In the genomic region with DNA sequence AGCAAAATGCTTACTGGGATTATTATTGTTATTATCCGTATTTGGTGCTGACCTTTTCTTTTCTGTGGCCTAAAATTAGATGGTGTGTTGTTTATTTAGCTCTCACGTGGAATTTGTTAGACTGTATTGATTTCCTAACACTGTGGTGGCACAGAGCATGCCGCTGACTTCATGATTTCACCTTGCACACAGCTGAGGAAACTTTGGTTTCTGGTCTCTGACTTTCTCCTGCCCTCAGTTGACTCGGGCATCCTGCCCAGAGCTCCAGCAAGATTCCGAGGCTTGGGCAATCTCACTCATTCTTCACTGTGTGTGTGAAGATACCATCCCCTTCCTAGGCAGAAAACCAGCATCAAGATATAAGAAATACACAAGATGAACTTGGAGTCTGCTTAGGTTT, we compare ENCODE assay signal across 24 mouse cellular contexts.
DNase-seq lines count a peak whose midpoint lies in the region; ATAC-seq and TF ChIP-seq lines count a peak whose summit lies in the region.
"Had no signal": no experiment of that assay in that cellular context is flagged by ENCODE, and none has a peak within 500 bp of the region (broad histone marks: within the 10 kb centered on the region; RNA-seq: fewer than 3 reads in every experiment).

No protein-coding gene starts in this region.

- H3K9me3 ChIP-seq in lung, postnatal 0 days (ENCODE audit: low read length) = no peaks in the 10 kb centered on the region
- H3K9me3 ChIP-seq in midbrain, embryonic 11.5 days (ENCODE audit: control insufficient read depth, low read length) = no peaks in the 10 kb centered on the region
- H3K9me3 ChIP-seq: embryonic facial prominence, embryonic 13.5 days; forebrain, embryonic 12.5 days; heart, embryonic 12.5 days had no signal

- WGBS in lung, postnatal 0 days = 69% methylated on average over 5 of the region's 5 CpGs
- WGBS in midbrain, embryonic 11.5 days = 81% methylated on average over 5 of the region's 5 CpGs

- no peak for ATAC-seq in lung, postnatal 0 days
- no peak for ATAC-seq in midbrain, embryonic 11.5 days (ENCODE audit: low FRiP score)
- ATAC-seq: forebrain, postnatal 0 days; intestine, embryonic 16.5 days had no signal

- no peak for TF ChIP-seq CTCF in lung, postnatal 0 days (IDR thresholded peaks at IDR 0.05)

- TF ChIP-seq EP300 in lung, postnatal 0 days (IDR thresholded peaks at IDR 0.05) = no peak

- no peaks in the 10 kb centered on the region for H3K36me3 ChIP-seq in lung, postnatal 0 days (ENCODE audit: insufficient read depth, low read length)
- H3K36me3 ChIP-seq in midbrain, embryonic 11.5 days (ENCODE audit: control insufficient read depth, insufficient read depth, low read length) = no peaks in the 10 kb centered on the region
- H3K36me3 ChIP-seq: embryonic facial prominence, embryonic 13.5 days; forebrain, embryonic 12.5 days; heart, embryonic 12.5 days; hindbrain, embryonic 13.5 days had no signal

- DNase-seq in adrenal gland, adult 8-10 months = peak; percentile 6
- no peak for DNase-seq in adrenal gland, postnatal 4 days (ENCODE audit: low spot score in 2 of 2)
- DNase-seq in lung, postnatal 14 days = peak; percentile 6
- DNase-seq in lung, postnatal 0 days (ENCODE audit: low spot score) = no peak
- peak; percentile 90 for DNase-seq in fibroblast of lung, adult 2 months (ENCODE audit: low read depth)
- DNase-seq in midbrain, embryonic 11.5 days (ENCODE audit: low spot score, missing footprints) = no peak
- DNase-seq in spleen, postnatal 10 days (ENCODE audit: low spot score in 2 of 2) = no peak
- DNase-seq: cerebellum, adult 11-12 months; cerebellum, postnatal 10 days; forebrain, postnatal 0 days; heart, adult 2 months; heart, postnatal 4 days; kidney, adult 8-10 months; layer of hippocampus, adult 9-11 months; liver; midbrain, embryonic 14.5 days; thymus, postnatal 14 days had no signal

- H3K9ac ChIP-seq in lung, postnatal 0 days (replicated peaks; ENCODE audit: low read depth) = no peak overlapping the region
- H3K9ac ChIP-seq in midbrain, embryonic 11.5 days (ENCODE audit: low read length) = no peak overlapping the region
- H3K9ac ChIP-seq: embryonic facial prominence, embryonic 13.5 days; forebrain, embryonic 12.5 days; forebrain, postnatal 0 days; heart, embryonic 12.5 days; hindbrain, embryonic 13.5 days had no signal

- no peak overlapping the region for H3K4me2 ChIP-seq in lung, postnatal 0 days (replicated peaks; ENCODE audit: low read depth, low read length)
- H3K4me2 ChIP-seq in midbrain, embryonic 11.5 days = no peak overlapping the region
- H3K4me2 ChIP-seq: embryonic facial prominence, embryonic 13.5 days; forebrain, embryonic 12.5 days; heart, embryonic 12.5 days; hindbrain, embryonic 13.5 days had no signal

- no peak overlapping the region for H3K27ac ChIP-seq in lung, postnatal 0 days (ENCODE audit: low read length)
- H3K27ac ChIP-seq in midbrain, embryonic 11.5 days (ENCODE audit: low read depth, low read length) = no peak overlapping the region
- H3K27ac ChIP-seq: embryonic facial prominence, embryonic 13.5 days; forebrain, embryonic 12.5 days; heart, adult 2 months; hindbrain, embryonic 13.5 days; kidney, postnatal 0 days; macrophage had no signal

- H3K4me1 ChIP-seq in lung, postnatal 0 days (ENCODE audit: insufficient read depth, low read depth, low read length) = no peaks in the 10 kb centered on the region
- H3K4me1 ChIP-seq in midbrain, embryonic 11.5 days (ENCODE audit: control insufficient read depth, insufficient read depth, low read length) = no peaks in the 10 kb centered on the region

- no peak overlapping the region for H3K4me3 ChIP-seq in lung, postnatal 0 days (ENCODE audit: low read depth, low read length)
- no peak overlapping the region for H3K4me3 ChIP-seq in midbrain, embryonic 11.5 days (ENCODE audit: low read depth, low read length)
- H3K4me3 ChIP-seq: embryonic facial prominence, embryonic 13.5 days; forebrain, embryonic 12.5 days; heart, adult 2 months; heart, embryonic 12.5 days; hindbrain, embryonic 13.5 days had no signal

- H3K27me3 ChIP-seq in lung, postnatal 0 days (replicated peaks; ENCODE audit: insufficient read depth, low read length) = no peaks in the 10 kb centered on the region
- no peaks in the 10 kb centered on the region for H3K27me3 ChIP-seq in midbrain, embryonic 11.5 days (ENCODE audit: control insufficient read depth, insufficient read depth, low read length)
- H3K27me3 ChIP-seq: forebrain, embryonic 12.5 days had no signal

Comparison
In these comparisons a context has a peak if more than half of its experiments do, and no peak if none do; other contexts are left out.
1. DNase-seq: peak in adrenal gland, adult 8-10 months (single experiment), lung, postnatal 14 days (single experiment) and fibroblast of lung, adult 2 months (single experiment); none in adrenal gland, postnatal 4 days (0 of 2), lung, postnatal 0 days (single experiment), midbrain, embryonic 11.5 days (single experiment) and spleen, postnatal 10 days (0 of 2).